Mouse (Mus musculus) neural tube, postnatal 0 days (tissue): Measurements from ENCODE around the gene Ispd. TPM values are rescaled to one million over a fixed set of nuclear protein-coding genes. Genes with fewer than 3 reads are reported as not detected.

Experiments
- polyA plus RNA-seq: library from polyadenylated mRNA; unstranded; fragments of >200 nt; fragmentation: Nextera tagmentation; extraction: Ambion mirVana; gene quantifications from 2 replicates; pipeline ENCODE4 v1.2.1, GENCODE M21; 2015

Ispd gene
- 18.7 and 19.4 TPM in 2 replicates for polyA plus RNA-seq

GRCm38 (mm10) chr12:36381441-36382340 lies at the start of gene Ispd, which contains the start of gene D630036H23Rik:
Gene Ispd, plus strand, starts transcription at chr12:36381450.
Gene D630036H23Rik, minus strand, starts transcription at chr12:36382181.

Other genes starting within 250 kb of the Ispd start
- 78.5 and 79.3 TPM in 2 replicates for gene Ankmy2, start 224.3 kb upstream of the Ispd start, polyA plus RNA-seq
- gene Bzw2, start 223.4 kb upstream of the Ispd start, polyA plus RNA-seq, result 243 and 256 TPM in 2 replicates
- not detected in 2 replicates for gene Lrrc72, start 128.1 kb upstream of the Ispd start, polyA plus RNA-seq
- 23.8 and 26.8 TPM in 2 replicates for gene Sostdc1, start 67.3 kb upstream of the Ispd start, polyA plus RNA-seq
- 2.4 and 2.8 TPM in 2 replicates for gene D630036H23Rik, start 731 bp downstream of the Ispd start, polyA plus RNA-seq